Mouse (Mus musculus) CD4-positive helper T cell, adult 2 months (primary cell): ENCODE results near the gene Gm47996.
"Not testable (repeated sequence)": the region's sequence is repeated elsewhere in the genome, so short reads cannot be mapped to it uniquely, and the experiment has no call there.

Source experiments
- DNase-seq: peaks from one replicate; pipeline ENCODE4 v3.0.0-alpha.2; 2012; ENCODE audit warnings: low read depth, missing footprints, low spot score

The Gm47996 gene

GRCm38 (mm10) chr1:151209824-151210355 lies at the start of gene Gm47996:
Gene Gm47996, plus strand, starts transcription at chr1:151210131.
- DNase-seq: not testable (repeated sequence)

- no peak for DNase-seq
Observed at GRCm38 (mm10) chr1:151166031-151166430, 43.9 kb upstream of the Gm47996 start.

DNA sequence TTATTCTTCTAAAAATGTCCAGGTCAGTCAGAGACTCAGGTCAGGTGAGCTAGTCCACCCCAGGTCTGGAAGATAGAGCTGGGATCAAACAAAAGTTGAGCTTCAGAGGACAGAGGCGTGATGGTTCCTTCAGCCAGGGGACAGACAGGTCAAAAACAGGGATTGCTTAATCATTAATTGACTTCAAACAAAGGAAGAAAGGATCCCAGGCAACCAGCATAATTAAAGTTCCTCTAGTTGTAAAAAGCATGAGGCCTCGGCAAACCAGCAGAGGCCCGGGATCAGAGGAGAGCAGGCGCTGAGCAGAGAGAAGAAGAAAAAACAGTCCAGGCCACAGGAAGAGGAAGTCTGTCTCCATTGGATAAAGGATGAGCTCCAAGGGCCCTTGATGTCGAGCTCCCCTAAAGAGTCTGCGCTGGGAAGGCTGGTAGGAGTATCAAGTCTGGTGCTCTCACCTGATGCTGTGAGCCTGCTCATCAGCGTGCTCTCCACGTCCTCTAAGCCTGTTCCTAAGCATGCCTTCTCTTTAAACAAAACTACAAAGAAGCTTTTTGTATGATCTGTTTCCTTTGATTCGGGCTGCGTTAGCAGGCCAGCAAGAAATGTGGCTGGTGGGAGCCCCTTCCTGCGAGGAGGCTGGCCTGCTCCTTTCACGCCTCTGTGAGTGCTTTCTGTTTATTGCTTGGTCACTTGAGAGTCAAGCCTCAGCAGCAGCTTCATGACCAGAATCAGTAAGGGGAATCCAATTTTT lies 42.5 kb upstream of the Gm47996 start:
- peak; percentile 21 for DNase-seq

- DNase-seq: no peak
Observed at GRCm38 (mm10) chr1:151168637-151169036, 41.3 kb upstream of the Gm47996 start.

- no peak for DNase-seq
Observed at GRCm38 (mm10) chr1:151171572-151172461, 38.1 kb upstream of the Gm47996 start.

DNA sequence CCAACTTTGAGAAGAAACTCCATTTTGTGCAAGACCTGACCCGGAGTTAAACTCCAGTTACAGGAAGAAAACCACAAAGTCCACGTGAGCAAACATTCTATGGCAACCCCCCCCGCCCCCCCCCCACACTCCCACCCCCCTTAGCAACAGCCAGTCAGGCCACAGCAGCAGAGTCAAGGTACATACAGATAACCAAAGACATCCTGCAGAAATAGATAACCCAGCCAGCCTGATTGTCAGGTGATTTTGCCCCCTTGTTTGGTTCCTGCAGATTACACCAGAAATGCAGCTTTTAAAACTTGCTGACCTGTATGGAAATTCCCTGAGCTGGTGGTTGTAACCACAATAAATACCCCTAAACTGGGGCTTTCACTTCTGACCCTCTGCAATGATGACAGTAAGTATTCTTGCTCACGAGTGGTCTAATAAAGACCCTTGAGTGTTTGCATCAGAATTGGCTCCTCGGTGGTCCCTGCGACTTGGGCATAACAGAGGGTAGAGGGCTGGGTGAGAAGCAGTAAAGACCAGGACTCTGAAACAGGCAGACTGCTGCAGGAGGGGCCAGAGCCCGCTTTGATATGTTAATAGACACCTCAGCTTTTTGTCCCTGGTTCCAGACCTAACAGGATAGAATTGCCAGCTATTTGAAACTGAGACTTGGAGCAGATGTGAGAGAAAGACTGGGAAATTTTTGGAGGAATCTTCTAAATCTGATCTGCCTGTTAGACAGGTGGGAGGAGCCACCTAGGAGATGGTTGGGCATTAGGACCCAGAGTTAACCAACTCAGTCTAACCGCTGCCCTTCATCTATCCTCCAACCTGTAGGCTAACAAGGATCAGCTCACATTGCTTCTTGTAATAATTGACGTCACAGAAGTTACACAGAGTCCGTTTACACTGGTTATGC lies 32.6 kb upstream of the Gm47996 start:
- DNase-seq: peak; percentile 67

GRCm38 (mm10) chr1:151177937-151178271 lies 32.0 kb upstream of the Gm47996 start:
- DNase-seq: peak; percentile 83

GRCm38 (mm10) chr1:151178505-151179083 lies 31.3 kb upstream of the Gm47996 start:
- no peak for DNase-seq

- no peak for DNase-seq
Observed at GRCm38 (mm10) chr1:151180167-151180566, 29.8 kb upstream of the Gm47996 start.

- DNase-seq: not testable (repeated sequence)
Observed at GRCm38 (mm10) chr1:151182266-151182665, 27.7 kb upstream of the Gm47996 start, which contains the start of gene Gm47985. Gene Gm47985, plus strand, starts transcription at chr1:151182537.

DNA sequence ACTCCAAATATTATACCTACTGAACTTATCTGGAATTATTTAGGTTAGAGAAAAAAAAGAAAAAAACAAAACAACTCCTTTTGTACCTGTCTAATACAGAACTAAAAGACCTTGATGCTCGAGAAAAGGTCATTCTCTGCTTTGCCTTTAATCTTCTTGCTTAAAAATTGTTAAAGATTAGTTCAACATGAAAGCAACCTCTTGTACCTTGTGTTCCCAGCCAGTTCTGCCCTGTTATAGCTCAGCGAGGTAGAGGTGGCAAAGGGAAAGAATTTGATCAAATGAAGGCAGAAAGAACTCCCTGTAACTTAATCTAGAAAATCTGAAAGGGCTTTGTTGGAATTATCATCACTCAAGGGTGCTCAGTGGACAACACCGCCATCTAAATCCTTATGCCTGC lies 23.7 kb upstream of the Gm47996 start:
- DNase-seq: not testable (repeated sequence)

DNA sequence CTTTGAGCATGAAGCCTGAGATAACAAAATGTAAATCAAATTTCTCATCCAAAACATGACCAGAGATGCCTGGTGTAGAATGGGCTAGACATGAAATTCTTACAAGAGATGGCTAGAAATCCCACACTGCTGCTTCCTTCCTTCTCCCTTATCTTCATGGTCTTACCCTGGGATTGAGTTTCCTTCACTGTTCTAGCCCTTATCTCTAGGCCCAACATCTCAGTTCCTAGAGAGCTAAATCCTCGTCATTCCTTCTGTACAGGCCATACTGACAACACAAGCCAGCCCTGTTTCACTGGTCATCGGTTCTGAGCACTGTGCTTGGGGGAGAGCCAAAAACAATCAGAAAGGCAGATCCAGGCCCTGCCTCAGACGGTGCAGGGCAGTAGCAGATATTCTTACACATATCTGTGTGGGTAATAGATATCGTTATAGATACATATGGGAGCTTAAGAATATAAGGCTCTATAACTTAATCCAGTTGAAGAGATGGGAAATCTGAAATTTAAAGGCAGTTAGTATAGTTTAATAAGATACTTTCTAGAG lies 23.0 kb upstream of the Gm47996 start:
- not testable (repeated sequence) for DNase-seq

DNA sequence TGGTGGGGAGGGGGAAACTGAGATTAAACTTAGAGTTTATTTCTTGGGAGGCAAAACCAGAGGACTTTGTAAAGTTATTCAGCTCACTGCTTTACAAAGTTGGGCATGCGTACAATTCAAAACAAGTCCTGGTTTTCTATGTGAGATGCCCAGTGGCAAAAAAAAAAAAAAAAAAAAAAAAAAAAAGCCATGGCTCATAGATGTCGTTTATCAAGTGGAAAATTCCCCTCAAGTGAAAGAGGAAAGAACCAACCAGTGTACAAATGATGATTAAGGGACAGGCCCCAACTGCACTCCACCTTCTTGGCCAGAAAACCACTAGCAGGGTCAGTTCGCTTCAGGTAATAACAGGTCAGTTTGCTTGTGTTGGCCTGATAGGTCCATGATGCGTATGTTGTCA lies 21.5 kb upstream of the Gm47996 start:
- DNase-seq: no peak

DNA sequence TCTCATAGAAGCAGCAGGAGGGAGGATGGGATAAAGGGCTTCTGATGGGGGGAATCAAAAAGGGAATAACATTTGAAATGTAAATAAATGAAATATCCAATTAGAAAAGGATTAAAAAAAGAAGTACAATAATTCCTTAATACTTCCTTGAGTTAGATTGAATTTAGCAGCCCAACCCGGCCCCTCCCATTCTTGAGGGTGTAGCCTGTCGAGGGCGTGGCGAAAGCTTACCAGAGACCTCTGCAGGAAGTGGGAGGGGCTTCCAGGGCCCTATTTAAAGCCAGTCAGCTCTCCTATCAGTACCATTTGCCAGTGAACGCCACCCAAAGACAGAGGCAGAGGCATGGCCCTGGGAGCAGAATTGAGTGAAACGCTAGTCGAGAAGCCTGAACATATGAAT lies 17.9 kb upstream of the Gm47996 start, which contains the start of gene Gm8947:
Gene Gm8947, plus strand, starts transcription at position 302 of the 400 bp plus-strand sequence.
- not testable (repeated sequence) for DNase-seq

DNA sequence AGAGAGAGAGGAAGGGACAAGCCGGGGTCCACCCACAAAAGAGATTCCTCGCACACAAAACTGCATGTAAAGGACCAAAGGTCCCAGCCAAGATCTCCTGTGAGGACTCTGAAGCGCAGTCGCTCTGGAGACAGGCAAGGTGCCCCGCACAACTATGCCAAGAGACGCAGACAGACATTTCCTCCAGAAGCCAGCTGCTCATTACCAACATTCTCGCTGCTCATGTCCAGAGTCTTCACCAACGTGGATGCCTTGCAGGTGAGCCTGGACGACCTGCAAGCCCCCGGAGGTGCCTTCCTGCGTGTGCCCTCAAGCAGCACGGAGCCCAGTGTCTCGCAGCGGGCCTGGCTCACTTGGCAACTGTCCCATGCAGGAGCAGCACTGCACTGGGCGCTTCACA lies 17.2 kb upstream of the Gm47996 start:
- DNase-seq: not testable (repeated sequence)

DNA sequence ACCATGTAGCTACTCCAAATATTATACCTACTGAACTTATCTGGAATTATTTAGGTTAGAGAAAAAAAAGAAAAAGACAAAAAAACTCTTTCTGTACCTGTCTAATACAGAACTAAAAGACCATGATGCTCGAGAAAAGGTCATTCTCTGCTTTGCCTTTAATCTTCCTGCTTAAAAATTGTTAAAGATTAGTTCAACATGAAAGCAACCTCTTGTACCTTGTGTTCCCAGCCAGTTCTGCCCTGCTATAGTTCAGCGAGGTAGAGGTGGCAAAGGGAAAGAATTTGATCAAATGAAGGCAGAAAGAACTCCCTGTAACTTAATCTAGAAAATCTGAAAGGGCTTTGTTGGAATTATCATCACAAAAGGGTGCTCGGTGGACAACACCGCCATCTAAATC lies 13.9 kb upstream of the Gm47996 start:
- not testable (repeated sequence) for DNase-seq

GRCm38 (mm10) chr1:151196690-151197089 lies 13.2 kb upstream of the Gm47996 start:
- DNase-seq: not testable (repeated sequence)

DNA sequence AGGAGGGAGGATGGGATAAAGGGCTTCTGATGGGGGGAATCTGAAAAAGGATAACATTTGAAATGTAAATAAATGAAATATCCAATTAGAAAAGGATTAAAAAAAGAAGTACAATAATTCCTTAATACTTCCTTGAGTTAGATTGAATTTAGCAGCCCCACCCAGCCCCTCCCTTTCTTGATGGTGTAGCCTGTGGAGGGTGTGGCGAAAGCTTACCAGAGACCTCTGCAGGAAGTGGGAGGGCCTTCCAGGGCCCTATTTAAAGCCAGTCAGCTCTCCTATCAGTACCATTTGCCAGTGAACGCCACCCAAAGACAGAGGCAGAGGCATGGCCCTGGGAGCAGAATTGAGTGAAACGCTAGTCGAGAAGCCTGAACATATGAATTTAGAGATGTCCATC lies 11.8 kb upstream of the Gm47996 start, which contains the start of gene Gm47995:
Gene Gm47995, plus strand, starts transcription at position 329 of the 400 bp plus-strand sequence.
- not testable (repeated sequence) for DNase-seq

DNA sequence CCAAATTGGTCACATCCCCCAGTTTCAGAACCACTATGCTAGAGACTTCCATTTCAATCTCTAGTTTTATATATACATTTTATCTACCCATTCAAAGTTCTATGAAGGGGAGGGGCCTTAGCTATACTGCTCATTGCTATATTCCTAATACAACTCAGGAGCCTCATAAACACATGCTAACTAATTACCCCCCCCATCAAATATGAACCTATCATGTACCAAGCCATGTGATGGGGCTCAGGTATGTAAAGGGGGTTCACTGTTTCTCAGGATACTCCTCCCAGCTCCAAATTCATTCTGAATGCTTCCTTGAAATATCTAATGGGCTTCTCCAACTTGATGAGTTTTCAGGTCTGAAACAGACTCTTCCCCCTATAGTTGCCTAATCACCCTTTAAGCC lies 9.3 kb upstream of the Gm47996 start:
- not testable (repeated sequence) for DNase-seq

DNA sequence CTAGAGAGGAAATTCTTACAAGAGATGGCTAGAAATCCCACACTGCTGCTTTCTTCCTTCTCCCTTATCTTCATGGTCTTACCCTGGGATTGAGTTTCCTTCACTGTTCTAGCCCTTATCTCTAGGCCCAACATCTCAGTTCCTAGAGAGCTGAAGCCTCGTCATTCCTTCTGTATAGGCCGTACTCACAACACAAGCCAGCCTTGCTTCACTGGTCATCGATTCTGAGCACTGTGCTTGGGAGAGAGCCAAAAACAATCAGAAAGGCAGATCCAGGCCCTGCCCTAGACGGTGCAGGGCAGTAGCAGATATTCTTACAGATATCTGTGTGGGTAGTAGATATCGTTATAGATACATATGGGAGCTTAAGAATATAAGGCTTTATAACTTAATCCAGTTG lies 7.2 kb upstream of the Gm47996 start:
- not testable (repeated sequence) for DNase-seq
